Mouse (Mus musculus) heart, postnatal 14 days (tissue): ENCODE data around the gene Nek2. TPM values are rescaled to one million over a fixed set of nuclear protein-coding genes. Genes with fewer than 3 reads are reported as not detected.

ENCODE experiments used
- DNase-seq, 2 experiments: peaks; one replicate each; pipeline ENCODE4 v3.0.0; 2021 to 2022
- intact Hi-C: fragments of 180-260 bp; cut with DNase I; formaldehyde crosslinking; loops from one replicate; pipeline ENCODE4 v1.15.1; 2025
- total RNA-seq, 2 experiments: library from RNA; stranded (reverse); gene quantifications; 2 replicates each; pipeline ENCODE4 v1.2.3; 2021

The Nek2 gene
- total RNA-seq, 2 experiments from 2014 or later, result 2.6 to 4.1 TPM

DNA sequence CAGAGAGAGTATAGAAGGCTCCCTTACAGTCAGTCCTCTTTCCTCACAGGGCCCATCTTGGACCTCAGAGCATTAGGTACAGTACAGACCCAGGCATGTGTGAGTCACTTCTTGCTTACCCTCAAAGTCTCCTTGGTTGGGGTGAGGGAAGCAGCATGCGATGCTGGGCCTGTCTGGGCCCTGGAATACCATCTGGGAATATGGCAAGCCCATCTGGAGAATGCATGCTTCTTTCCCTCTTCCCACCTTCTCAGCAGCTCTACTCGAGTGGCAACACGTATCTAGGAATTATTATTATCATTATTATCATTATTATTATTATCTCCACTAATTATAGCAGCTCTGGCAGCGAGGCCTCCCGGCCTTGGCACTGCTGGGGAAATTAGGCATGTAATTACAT, 33.5 kb downstream of the Nek2 start:
- DNase-seq, result no peak
- intact Hi-C loops, result no loop called here

- intact Hi-C loops, result no loop called here
- DNase-seq, result no peak
These were observed 34.1 kb downstream of the Nek2 start for GRCm38 (mm10) chr1:191855136-191855878.

GRCm38 (mm10) chr1:191856886-191857651, 35.8 kb downstream of the Nek2 start:
- no peak for DNase-seq
- intact Hi-C loops, result no loop called here

DNA sequence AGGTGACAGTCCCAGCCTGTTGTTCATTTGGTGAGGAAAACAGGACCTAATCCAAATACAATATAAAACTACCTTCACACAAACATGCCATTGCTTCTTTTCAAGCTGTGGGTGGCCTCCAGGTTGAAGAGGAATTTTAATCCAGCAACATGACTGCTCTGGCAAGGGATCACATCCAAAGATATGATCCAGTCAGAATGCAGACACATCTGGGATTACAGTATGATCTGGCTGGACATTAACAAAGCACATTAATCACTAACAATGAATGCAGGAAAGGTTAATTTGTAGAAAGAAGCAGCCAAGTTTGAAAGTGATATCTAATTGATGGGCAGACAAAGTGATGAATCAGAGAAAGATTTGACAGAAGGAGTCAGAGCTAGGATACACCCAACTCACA, 36.9 kb downstream of the Nek2 start:
- no peak for DNase-seq
- intact Hi-C loops, result no loop called here

GRCm38 (mm10) chr1:191859847-191860246, 38.6 kb downstream of the Nek2 start:
- DNase-seq, result no peak
- intact Hi-C loops, result no loop called here

DNA sequence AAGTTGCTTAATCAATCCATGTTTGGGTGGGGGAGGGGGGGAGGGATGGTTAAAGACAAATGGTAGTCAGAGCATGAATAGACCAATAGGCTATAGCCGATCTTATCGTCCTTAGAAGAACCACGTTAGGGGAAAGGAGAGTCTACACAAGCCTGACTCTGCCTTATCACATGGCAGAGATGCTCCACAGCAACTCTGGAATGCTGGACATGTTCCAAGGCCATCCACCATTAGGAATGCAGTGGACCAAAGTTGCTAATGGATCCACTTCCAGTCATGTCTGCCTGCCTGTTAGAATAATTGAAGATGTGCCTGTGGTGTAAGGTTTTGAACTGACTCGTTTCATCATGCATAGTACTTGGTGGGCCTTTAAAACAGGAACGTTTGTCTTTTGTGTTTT, 40.0 kb downstream of the Nek2 start:
- intact Hi-C loops, result no loop called here
- no peak for DNase-seq

- no peak for DNase-seq
- intact Hi-C loops, result no loop called here
These were observed 42.7 kb downstream of the Nek2 start for GRCm38 (mm10) chr1:191863833-191864550.

GRCm38 (mm10) chr1:191864551-191865027, 43.3 kb downstream of the Nek2 start:
- DNase-seq, result no peak
- intact Hi-C loops, result no loop called here

DNA sequence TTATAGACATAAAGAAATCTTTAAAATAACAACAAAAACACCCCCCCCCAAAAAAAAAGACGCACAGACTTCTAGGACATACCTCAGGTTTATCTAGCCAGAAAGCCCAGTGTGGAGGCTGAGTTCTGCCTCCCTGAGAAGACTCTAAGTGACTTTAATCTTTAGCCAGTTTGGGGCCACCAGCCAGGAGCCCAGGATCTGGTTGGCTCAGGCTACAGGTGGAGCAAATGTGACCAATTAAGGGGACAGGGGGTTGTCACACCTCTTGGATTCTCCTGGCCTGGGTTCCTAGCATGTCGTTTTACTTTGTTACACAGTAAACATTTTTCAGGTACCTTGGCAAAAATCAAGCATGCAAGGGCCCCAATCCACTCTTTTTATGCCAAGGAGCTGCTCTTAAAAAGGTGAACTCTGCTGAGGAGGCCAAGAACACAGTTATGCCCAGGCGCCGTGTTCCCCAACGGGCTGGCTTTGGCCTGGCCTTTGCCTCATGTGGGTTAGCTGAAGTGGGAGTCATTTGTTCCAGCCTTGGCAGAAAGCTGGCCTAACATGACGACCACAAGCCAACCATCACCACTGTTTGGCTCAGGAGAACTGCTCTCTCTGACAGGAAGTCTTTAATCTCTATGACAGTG, 50.9 kb downstream of the Nek2 start:
- intact Hi-C loops, result no loop called here
- DNase-seq, result no peak

DNA sequence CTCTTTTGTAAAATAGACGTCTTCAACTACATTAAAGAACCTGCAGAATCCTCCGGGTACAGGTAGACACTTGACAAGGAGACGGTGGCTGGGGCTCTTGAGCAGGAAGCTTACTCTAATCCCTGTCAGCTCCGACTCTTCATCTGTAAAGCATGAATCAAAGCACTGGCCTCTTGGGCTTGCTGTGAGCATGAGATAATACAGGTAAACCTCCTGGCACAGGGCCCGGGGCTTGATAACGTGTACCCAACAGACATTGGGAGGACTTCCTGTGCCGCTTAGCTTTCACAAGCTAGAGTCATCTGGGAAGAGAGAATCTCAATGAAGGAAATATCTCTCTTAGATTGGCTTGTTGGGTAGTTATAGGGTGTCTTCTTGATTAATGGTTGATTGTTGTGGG, 53.8 kb downstream of the Nek2 start:
- peak in 1 of 2 experiments; percentile 16 for DNase-seq
- intact Hi-C loops, result no loop called here

GRCm38 (mm10) chr1:191875683-191876305, 54.5 kb downstream of the Nek2 start:
- intact Hi-C loops, result no loop called here

DNA sequence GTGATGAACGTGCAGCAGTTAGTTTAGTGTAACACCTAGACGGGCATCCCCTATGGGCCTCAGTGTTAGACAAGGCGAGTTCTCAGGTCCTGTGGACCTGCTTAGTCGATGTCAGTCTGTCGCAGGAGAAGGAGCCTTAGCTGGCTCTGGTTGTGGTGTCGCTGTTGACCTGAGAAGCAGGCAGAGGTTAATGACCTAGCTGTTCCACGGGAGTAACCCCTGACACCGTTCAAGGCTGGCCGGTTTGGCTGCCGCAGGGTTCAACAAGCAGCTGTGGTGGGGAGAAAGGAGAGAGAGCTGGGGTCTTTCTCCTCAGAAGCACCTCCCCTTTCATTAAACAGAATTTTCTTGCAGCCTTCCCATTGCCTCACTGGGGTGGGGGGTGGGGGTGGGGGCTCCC, 56.4 kb downstream of the Nek2 start:
- intact Hi-C loops, result no loop called here
- no peak for DNase-seq

More at GRCm38 (mm10) chr1:191875683-191876305, 54.5 kb downstream of the Nek2 start:
- DNase-seq, result no peak

DNA sequence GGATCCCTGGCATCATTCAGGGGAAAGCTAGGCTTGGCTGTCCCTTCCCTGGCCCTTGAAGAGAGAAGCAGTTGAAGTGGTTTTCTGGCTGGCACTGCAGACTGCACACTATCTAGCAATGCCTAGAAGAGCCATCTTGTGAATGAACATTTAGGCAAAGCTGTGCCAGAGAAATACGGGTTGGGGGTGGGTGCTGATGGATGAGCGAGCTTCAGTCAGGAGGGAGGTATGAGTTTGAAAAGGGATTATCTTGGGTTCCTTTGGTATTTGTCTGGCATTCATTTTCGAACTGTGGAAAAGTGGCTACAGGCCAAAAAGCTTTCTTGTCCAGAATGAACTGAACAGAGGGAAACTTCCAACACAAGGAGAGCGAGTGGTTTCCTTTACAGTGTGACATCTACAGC, 57.3 kb downstream of the Nek2 start:
- DNase-seq, result peak in 1 of 2 experiments; percentile 47

GRCm38 (mm10) chr1:191880247-191880646, 59.0 kb downstream of the Nek2 start:
- DNase-seq, result no peak
- intact Hi-C loops, result no loop called here

More for the DNA sequence above, 57.3 kb downstream of the Nek2 start:
- intact Hi-C loops, result no loop called here

GRCm38 (mm10) chr1:191880921-191881609, 59.8 kb downstream of the Nek2 start:
- intact Hi-C loops, result no loop called here
- DNase-seq, result peak in 1 of 2 experiments; percentile 24

DNA sequence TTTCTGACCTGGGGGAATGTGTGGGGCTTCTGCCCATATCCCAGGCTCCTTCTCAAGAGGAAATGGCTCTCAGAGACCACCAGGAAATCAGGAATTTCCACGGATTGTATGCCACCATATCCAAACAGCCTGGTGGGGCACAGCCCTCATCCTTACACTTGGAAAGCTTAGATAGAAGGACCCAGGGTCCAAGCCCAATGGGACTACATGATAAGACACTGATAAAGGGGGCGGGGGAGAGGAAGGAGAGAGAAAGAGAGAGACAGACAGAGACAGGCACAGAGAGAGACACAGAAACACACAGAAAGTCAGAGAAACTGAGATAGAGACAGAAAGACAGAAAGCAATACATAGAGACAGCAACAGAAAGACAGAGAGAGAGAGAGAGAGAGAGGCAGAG, 60.4 kb downstream of the Nek2 start:
- intact Hi-C loops, result no loop called here
- no peak for DNase-seq
